Mouse (Mus musculus) left cerebral cortex, postnatal 36 days (tissue): Measurements from ENCODE around the gene Bhmt2. TPM values are rescaled to one million over a fixed set of nuclear protein-coding genes. Genes with fewer than 3 reads are reported as not detected.

Experiments used
- DNase-seq, 2 experiments: peaks; one replicate each; pipeline ENCODE4 v3.0.0; 2021 to 2022; ENCODE audit warnings: low spot score in 2 of 2, mixed read lengths in 1 of 2
- intact Hi-C: fragments of 180-260 bp; cut with DNase I; formaldehyde crosslinking; loops from one replicate; pipeline ENCODE4 v1.15.1; 2025
- total RNA-seq, 2 experiments: library from RNA; stranded (reverse); gene quantifications; 2 replicates each; pipeline ENCODE4 v1.2.3; 2021

Bhmt2 gene
- under 1 TPM; 0.36 to 0.44 TPM for total RNA-seq

DNA sequence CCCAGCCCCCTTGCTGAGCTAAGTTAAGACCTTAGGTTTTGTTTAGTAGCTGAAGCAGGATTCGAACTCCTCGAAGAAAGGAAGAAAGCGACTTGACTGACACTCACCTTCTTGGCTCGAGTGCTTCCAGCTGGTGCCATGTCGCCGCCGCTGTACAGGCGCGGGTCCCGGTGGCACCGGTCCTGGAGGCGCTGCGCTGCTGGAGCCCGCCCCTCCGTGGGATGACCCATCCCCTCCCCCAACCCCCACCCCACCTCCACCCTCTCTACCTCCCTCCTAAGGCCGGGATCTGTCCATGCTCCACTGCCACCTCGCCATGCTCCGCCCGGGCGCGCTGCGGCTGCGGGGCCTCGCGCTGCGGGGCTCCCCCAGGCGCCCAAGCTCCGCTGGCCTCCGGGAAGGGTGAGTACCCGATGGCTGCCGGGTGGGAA is at the start of gene Bhmt2, which contains the start of gene Dmgdh:
Gene Bhmt2, minus strand, starts transcription at position 172 of the 431 bp plus-strand sequence.
Gene Dmgdh, plus strand, starts transcription at position 303 of the 431 bp plus-strand sequence.
- no peak for DNase-seq
- intact Hi-C loops = no loop called here

DNA sequence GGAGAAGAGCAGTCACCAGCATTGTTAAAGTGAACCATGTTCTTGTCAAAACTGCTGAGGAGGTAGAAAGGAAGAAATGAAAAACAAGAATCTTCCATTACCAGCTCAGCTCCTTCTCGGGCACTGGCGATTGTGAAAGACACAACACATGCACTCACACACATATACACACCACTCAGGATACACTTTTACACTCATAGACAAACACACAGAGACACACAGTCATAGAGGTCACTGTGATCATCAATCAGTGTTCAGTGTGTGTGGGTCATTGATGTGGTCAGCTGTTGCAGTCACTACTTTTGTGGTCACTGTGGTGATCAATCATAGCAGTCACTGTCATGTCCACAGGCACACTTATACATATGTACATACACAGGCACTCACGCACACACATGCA is 49.4 kb upstream of the Bhmt2 start:
- intact Hi-C loops = loop anchor here (10.0 kb wide), 1 partner anchor 739 kb away; no protein-coding TSS in a partner anchor
- DNase-seq = no peak

DNA sequence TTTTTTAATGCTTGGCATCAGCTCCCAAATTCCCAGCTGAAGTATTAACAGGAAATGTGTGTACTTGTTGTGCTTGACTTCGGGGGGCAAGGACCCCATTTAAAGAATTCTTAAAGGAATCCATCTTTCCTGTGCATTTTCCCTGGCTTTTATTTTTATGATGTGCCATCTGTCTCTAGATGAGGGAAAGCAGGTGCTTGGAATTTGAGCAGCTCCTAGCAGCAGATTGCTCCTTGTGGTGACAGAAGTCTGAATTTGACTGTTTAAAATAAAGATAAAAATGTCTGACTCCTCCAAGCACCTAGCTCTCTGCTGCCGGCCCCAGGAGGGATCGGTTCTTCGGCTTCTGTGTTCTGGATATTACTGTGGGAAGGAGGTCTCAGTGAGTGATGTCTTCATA is 47.8 kb upstream of the Bhmt2 start:
- intact Hi-C loops = loop anchor here (10.0 kb wide), 1 partner anchor 737 kb away; no protein-coding TSS in a partner anchor
- DNase-seq = peak in 1 of 2 experiments; percentile 15

GRCm38 (mm10) chr13:93718948-93719347 is 44.8 kb upstream of the Bhmt2 start:
- intact Hi-C loops = loop anchor here (2.0 to 10.0 kb wide), 3 partner anchors 107 to 968 kb away; no protein-coding TSS in a partner anchor
- peak; percentile 50 to 61 for DNase-seq

- no peak for DNase-seq
- intact Hi-C loops = loop anchor here (5.0 to 10.0 kb wide), 2 partner anchors 105 to 412 kb away; no protein-coding TSS in a partner anchor
These were observed 43.0 kb upstream of the Bhmt2 start for GRCm38 (mm10) chr13:93717113-93717512.

DNA sequence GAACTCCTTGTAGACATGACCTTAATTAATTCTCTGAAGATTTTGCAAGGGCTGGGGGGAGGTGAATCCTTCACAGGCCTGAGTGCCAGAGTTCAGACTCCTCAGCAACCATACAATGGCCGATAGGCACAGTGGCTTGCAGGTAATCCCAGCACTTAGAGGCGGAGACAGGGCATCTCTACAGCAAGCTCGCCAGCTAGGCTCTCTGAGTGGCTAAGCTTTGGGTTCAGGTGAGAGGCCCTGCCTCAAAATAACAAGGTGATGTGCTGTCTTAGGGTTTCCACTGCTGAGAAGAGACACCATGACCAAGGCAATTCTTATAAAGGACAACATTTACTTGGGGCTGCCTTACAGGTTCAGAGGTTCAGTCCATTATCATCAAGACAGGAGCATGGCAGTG is 39.7 kb upstream of the Bhmt2 start:
- intact Hi-C loops = loop anchor here (10.0 kb wide), 1 partner anchor 409 kb away; no protein-coding TSS in a partner anchor

GRCm38 (mm10) chr13:93712362-93712761 is 38.3 kb upstream of the Bhmt2 start:
- intact Hi-C loops = loop anchor here (10.0 kb wide), 1 partner anchor 408 kb away; no protein-coding TSS in a partner anchor
- no peak for DNase-seq

More for the DNA sequence above, 39.7 kb upstream of the Bhmt2 start:
- no peak for DNase-seq

GRCm38 (mm10) chr13:93711226-93711625 is 37.1 kb upstream of the Bhmt2 start:
- no peak for DNase-seq
- intact Hi-C loops = loop anchor here (10.0 kb wide), 1 partner anchor 406 kb away; no protein-coding TSS in a partner anchor

DNA sequence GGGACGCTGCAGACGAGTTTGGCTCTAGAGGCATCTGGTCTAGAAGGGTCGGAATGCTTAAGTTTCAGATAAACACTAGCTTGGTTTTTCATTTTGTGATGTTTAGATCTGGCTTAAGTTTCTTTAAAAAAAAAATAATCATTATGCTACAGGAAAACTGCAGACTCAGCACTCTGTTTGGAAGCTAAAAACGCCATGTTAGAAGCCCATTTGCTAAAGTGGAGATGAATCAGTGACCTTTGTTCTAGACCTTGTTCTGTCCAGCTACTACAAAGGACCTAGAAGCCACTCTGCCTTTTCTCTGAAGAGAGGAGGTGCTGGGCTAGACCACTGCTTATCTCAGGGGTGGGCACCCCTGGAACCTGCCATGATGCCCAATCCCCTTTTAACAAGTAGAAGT is 36.2 kb upstream of the Bhmt2 start:
- intact Hi-C loops = loop anchor here (10.0 kb wide), 1 partner anchor 406 kb away; no protein-coding TSS in a partner anchor
- no peak for DNase-seq

- intact Hi-C loops = loop anchor here (5.0 kb wide), 1 partner anchor 75 kb away; no protein-coding TSS in a partner anchor
These were observed 33.2 kb upstream of the Bhmt2 start for GRCm38 (mm10) chr13:93707271-93707670.

DNA sequence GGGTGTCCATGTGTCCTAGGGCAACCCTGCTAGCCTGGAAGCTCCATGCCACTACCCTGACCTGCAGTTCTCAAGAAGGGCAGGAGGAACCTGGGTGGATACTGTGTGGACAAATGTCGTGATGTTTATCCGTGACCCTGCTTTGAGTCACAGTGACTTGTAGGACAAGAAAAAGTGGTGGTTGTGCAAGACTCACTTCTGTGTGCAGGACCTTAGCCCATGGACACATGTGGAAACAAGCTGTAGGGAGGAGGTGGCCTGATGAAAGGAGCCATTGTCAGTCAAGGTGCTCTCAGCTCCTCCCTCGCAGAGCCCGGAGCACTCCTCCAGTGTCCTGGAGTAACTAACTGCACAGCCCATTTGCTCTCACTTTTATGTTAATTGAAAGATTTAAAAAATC is 31.6 kb upstream of the Bhmt2 start:
- intact Hi-C loops = loop anchor here (5.0 kb wide), 1 partner anchor 73 kb away; no protein-coding TSS in a partner anchor

More at GRCm38 (mm10) chr13:93707271-93707670, 33.2 kb upstream of the Bhmt2 start:
- DNase-seq = no peak

DNA sequence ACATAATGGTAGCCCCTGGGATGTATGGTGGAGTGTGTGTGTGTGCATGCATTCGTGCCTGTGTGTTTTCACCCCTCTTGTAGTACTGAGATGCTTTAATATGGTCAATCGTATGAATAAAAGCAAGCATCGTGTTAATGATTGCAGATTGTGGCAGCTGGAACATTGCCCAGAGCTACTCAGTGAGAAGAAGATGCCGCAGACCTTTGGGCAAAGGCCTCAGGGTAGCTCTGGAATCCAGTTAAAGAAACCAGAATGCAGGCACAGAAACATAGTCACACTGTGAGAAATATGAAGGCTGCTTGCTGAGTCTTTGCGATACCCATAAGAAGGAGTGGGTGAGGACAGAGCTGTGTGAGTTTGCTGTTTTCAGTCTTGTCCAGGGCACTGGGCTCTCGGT is 24.8 kb upstream of the Bhmt2 start:
- DNase-seq = no peak

More for the DNA sequence above, 31.6 kb upstream of the Bhmt2 start:
- DNase-seq = no peak

DNA sequence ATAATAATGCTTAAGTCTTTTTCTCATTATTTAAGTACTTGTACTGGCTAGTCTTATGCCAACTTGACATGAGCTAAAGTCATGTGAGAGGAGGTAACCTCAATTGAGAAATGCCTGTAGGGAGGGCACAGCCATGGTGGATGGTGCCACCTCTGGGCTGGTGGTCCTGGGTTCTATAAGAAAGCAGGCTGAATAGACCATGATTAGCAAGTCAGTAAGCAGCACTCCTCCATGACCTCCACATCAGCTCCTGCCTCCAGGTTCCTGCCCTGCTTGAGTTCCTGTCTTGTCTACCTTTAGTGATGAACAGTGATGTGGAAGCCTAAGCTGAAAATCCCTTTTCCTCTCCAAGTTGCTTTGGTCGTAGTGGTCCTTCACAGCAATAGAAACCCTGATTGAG is 16.7 kb upstream of the Bhmt2 start:
- intact Hi-C loops = no loop called here
- DNase-seq = no peak

More for the DNA sequence above, 24.8 kb upstream of the Bhmt2 start:
- intact Hi-C loops = no loop called here

DNA sequence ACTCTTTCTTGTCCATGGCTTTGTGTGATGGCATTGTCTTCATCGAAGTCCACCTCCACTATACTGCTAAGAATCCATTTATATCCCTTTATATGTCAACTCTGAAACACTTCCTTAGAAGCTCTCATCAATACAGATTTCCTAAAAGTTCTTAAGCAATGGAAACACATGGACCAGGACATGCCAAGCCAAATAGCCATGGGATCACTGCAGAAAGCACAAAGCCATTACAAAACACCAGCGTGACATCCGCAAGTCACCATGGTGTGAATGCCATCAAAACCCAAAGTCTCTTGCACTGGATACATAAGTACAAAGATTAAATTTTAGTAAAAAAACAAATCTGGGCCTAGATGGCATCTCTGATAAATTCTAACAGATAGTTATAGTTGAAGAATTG is 15.5 kb upstream of the Bhmt2 start:
- intact Hi-C loops = no loop called here
- DNase-seq = no peak

DNA sequence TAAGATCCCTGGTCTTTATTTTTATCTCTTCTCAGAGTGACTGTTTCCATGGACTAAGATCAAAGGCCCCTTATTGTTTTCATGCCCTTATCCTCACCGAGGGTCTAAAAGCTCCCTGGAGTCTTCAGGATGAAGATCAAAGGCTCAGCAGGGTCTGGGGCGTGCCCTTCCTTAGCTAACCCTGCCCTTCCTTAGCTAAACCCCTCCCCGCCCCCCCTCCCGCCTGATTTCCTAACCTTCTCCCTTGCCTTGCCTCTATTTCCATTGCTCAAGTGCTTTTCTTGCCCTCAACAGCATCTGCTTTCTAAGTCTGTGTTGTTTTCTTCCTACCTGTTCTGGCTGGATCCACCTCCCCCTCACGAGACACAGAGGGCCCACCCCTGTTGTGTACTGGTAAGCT is 13.2 kb upstream of the Bhmt2 start:
- no peak for DNase-seq
- intact Hi-C loops = no loop called here

DNA sequence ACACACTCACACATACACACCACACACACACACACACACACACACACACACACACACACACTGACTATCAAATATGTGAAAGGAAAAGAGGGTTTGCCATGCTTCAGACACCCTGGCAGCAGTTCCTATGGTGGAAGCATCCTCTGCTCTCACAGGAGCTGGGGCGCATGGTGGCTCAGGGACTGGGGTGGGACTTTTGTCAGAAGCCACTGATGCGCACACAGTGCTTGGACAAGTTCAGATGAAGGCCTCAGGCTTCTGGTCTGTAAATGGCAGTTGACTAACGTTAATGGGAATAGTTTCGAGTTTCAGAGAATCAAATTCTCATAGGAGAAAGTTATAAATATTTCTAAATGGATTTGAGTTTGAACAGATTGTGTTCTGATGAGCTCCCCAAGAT is 11.1 kb upstream of the Bhmt2 start:
- intact Hi-C loops = no loop called here
- DNase-seq = no peak

- no peak for DNase-seq
- intact Hi-C loops = no loop called here
These were observed 9.2 kb upstream of the Bhmt2 start for GRCm38 (mm10) chr13:93683336-93683735.

DNA sequence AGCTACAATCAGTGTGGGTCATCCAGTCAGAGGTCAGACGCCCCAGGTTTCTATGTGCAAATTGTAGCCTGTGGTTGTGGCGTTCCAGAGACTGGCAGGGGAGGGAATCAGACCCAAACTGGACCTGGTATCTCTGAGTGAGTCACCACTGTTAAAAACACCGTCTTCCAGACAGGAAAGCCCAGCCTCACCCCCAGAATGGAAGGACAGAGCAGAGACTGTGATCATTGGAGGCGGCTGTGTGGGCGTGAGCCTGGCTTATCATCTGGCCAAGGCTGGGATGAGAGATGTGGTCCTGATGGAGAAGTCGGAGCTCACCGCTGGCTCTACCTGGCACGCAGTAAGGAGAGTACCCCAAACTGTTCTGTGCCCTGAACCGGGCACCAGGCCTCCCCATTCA is 2.8 kb upstream of the Bhmt2 start:
- intact Hi-C loops = no loop called here
- DNase-seq = peak in 1 of 2 experiments; percentile 42

- no peak for DNase-seq
- intact Hi-C loops = no loop called here
These were observed 806 bp downstream of the Bhmt2 start for GRCm38 (mm10) chr13:93673296-93673695.

- no peak for DNase-seq
- intact Hi-C loops = no loop called here
These were observed 1.7 kb downstream of the Bhmt2 start for GRCm38 (mm10) chr13:93672371-93672770.

DNA sequence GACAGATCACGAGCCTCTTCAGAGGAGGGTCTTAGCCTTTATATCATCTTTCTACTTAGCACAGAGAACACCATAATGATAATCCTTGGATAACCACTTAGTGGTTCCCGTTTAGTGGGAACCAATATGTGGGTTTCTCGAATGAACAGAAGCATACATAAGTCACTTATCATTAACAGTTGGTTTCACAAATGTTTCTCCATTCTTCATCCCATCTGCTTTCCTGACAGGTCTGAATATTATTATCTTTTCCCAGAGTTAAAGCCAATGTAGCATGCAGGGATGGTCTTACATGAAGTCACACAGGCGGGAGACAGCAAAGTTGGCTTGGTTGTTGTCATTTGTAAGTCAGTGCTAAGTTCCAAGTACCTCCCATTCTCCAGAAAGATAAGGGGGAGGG is 6.5 kb downstream of the Bhmt2 start:
- intact Hi-C loops = no loop called here
- DNase-seq = no peak
